Mouse (Mus musculus) CH12.LX (cell line): ENCODE results near the gene Gm44973. TPM values are rescaled to one million over a fixed set of nuclear protein-coding genes. Genes with fewer than 3 reads are reported as not detected.

ENCODE experiments used
- DNase-seq: peaks from one replicate; pipeline ENCODE4 v3.0.0-alpha.2; 2013; ENCODE audit errors: extremely low read depth
- H3K27ac ChIP-seq: 2 replicates; pipeline ENCODE4 v1.5.1; 2012; ENCODE audit warnings: low read depth, mild to moderate bottlenecking, control low read depth, moderate library complexity; ENCODE audit not compliant: insufficient read depth
- H3K27me3 ChIP-seq: replicated peaks from 2 replicates; pipeline ENCODE3; 2012; ENCODE audit warnings: inconsistent platforms
- H3K36me3 ChIP-seq, 2 experiments: replicated peaks in 1 of 2; 2 replicates each; pipeline versions ENCODE3 to v1.6.1; 2012; ENCODE audit warnings: inconsistent platforms in 1 of 2, low read length in 1 of 2, mild to moderate bottlenecking in 1 of 2, mixed read lengths in 1 of 2, moderate library complexity in 1 of 2; ENCODE audit not compliant: control insufficient read depth in 1 of 2, insufficient read depth in 1 of 2
- H3K4me1 ChIP-seq, 2 experiments: 2 replicates each; pipeline ENCODE4 v1.6.1; 2012; ENCODE audit warnings: inconsistent platforms in 1 of 2, moderate library complexity in 1 of 2; ENCODE audit not compliant: insufficient read depth in 2 of 2, control insufficient read depth in 1 of 2
- H3K4me2 ChIP-seq: 2 replicates; pipeline ENCODE4 v1.6.1; 2012; ENCODE audit warnings: low read depth, mild to moderate bottlenecking, control low read depth; ENCODE audit not compliant: poor library complexity, insufficient read depth, severe bottlenecking
- H3K4me3 ChIP-seq, 3 experiments: fragments of 150-350 bp in 1 of 3; sonication (generic) in 1 of 3; replicated peaks in 1 of 3; 2 replicates each; pipeline versions ENCODE3 to v1.5.1; 2011 to 2012; ENCODE audit warnings: low read depth in 2 of 3, low read length in 2 of 3, mild to moderate bottlenecking in 2 of 3, moderate library complexity in 2 of 3, control low read depth in 1 of 3, improper control_type of control experiment in 1 of 3, inconsistent platforms in 1 of 3, mixed read lengths in 1 of 3; ENCODE audit not compliant: poor library complexity in 1 of 3
- H3K79me2 ChIP-seq: replicated peaks from 2 replicates; pipeline ENCODE4 v1.6.1; 2012; ENCODE audit warnings: mild to moderate bottlenecking, moderate library complexity; ENCODE audit not compliant: control insufficient read depth, poor library complexity, insufficient read depth, severe bottlenecking; ENCODE audit errors: extremely low read depth
- H3K9ac ChIP-seq: 2 replicates; pipeline ENCODE4 v1.6.1; 2012; ENCODE audit warnings: low read depth, mild to moderate bottlenecking, control low read depth, moderate library complexity; ENCODE audit not compliant: insufficient read depth
- H3K9me3 ChIP-seq: replicated peaks from 2 replicates; pipeline ENCODE3; 2012; ENCODE audit warnings: low read length, inconsistent platforms, mixed read lengths
- BHLHE40 ChIP-seq: IDR thresholded peaks from 2 replicates; pipeline ENCODE4 v1.6.1; 2011; ENCODE audit warnings: mild to moderate bottlenecking, low read depth, low read length, improper control_type of control experiment
- CHD1 ChIP-seq: IDR thresholded peaks from 2 replicates; pipeline ENCODE4 v1.6.1; 2012; ENCODE audit warnings: low read depth, low read length, improper control_type of control experiment, inconsistent platforms
- CTCF ChIP-seq, 2 experiments: IDR thresholded peaks in 1 of 2; conservative IDR thresholded peaks in 1 of 2; 2 replicates each; pipeline ENCODE4 v1.5.1; 2011 to 2012; ENCODE audit warnings: low read depth in 2 of 2, low read length in 2 of 2, improper control_type of control experiment in 1 of 2, inconsistent platforms in 1 of 2, mild to moderate bottlenecking in 1 of 2, moderate library complexity in 1 of 2
- IRF4 ChIP-seq: IDR thresholded peaks from 2 replicates; pipeline ENCODE4 v1.6.1; 2014; ENCODE audit warnings: low read depth, mild to moderate bottlenecking, inconsistent platforms, low read length, improper control_type of control experiment
- MAFK ChIP-seq: IDR thresholded peaks from 2 replicates; pipeline ENCODE4 v1.6.1; 2011; ENCODE audit warnings: low read length, improper control_type of control experiment; ENCODE audit not compliant: insufficient replicate concordance
- MAZ ChIP-seq: IDR thresholded peaks from 2 replicates; pipeline ENCODE4 v1.6.1; 2012; ENCODE audit warnings: low read depth, mild to moderate bottlenecking, inconsistent platforms, low read length, improper control_type of control experiment, moderate library complexity
- MYC ChIP-seq: IDR thresholded peaks from 2 replicates; pipeline ENCODE4 v1.6.1; 2011; ENCODE audit warnings: low read depth, mild to moderate bottlenecking, improper control_type of control experiment, low read length
- NELFE ChIP-seq: IDR thresholded peaks from 2 replicates; pipeline ENCODE4 v1.6.1; 2011; ENCODE audit warnings: low read depth, low read length, improper control_type of control experiment
- RAD21 ChIP-seq: IDR thresholded peaks from 2 replicates; pipeline ENCODE4 v1.6.1; 2011; ENCODE audit warnings: low read depth, mild to moderate bottlenecking, low read length, improper control_type of control experiment, moderate library complexity
- RCOR1 ChIP-seq: conservative IDR thresholded peaks from 2 replicates; pipeline ENCODE4 v1.6.1; 2012; ENCODE audit warnings: low read depth, mild to moderate bottlenecking, inconsistent platforms, low read length, improper control_type of control experiment
- SMC3 ChIP-seq: IDR thresholded peaks from 2 replicates; pipeline ENCODE4 v1.6.1; 2011; ENCODE audit warnings: low read depth, low read length, improper control_type of control experiment
- USF1 ChIP-seq: IDR thresholded peaks from 2 replicates; pipeline ENCODE4 v1.6.1; 2014; ENCODE audit warnings: low read depth, mild to moderate bottlenecking, inconsistent platforms, low read length, improper control_type of control experiment
- ZMIZ1 ChIP-seq: IDR thresholded peaks from 2 replicates; pipeline ENCODE4 v1.6.1; 2012; ENCODE audit warnings: low read depth, mild to moderate bottlenecking, inconsistent platforms, low read length, improper control_type of control experiment
- ZNF384 ChIP-seq: IDR thresholded peaks from 2 replicates; pipeline ENCODE4 v1.6.1; 2012; ENCODE audit warnings: low read depth, low read length, improper control_type of control experiment, inconsistent platforms
- dilution Hi-C: fragments of 300-500 bp; cut with MboI; formaldehyde crosslinking; loops from 2 replicates; pipeline ENCODE4 v1.14.3; 2020; ENCODE audit warnings: low sequenced_read_pairs; ENCODE audit not compliant: extremely low pct_unique_long_range_greater_than_20kb, extremely low pct_ligation_motif_present
- in situ Hi-C: fragments of 300-500 bp; cut with MboI; formaldehyde crosslinking; loops from 3 replicates; pipeline ENCODE4 v1.14.3; 2019; ENCODE audit warnings: low sequenced_read_pairs, low pct_ligation_motif_present, low pct_unique_long_range_greater_than_20kb, mixed read lengths
- polyA plus RNA-seq: library from polyadenylated mRNA; unstranded; fragments of >175 nt; gene quantifications from 2 replicates; pipeline ENCODE4 v1.2.1, GENCODE M21; 2012; ENCODE audit warnings: low read depth; ENCODE audit not compliant: insufficient read length
- total RNA-seq, 2 experiments: library from RNA; depleted of rRNA; stranded (reverse); fragments of 300-350 nt in 1 of 2; fragments of >200 nt in 1 of 2; gene quantifications; 2 replicates each; pipeline ENCODE4 v1.2.3; 2012 to 2014

Gene Gm44973
- total and polyA plus RNA-seq, 3 experiments: 1.3 to 6.3 TPM; not detected in 1

GRCm38 (mm10) chr7:5038940-5039339, 23.6 kb downstream of the Gm44973 start:
- Histone ChIP-seq H3K4me3 (peak overlapping the region; percentile 57 to 90 (median 83)), H3K27ac (no peak overlapping the region), H3K4me2 (peak overlapping the region; percentile 89), H3K9ac (peak overlapping the region; percentile 96), H3K27me3 (no peaks in the 10 kb centered on the region), H3K36me3 (peaks cover 0 to 32% of the 10 kb centered on the region in 2 experiments), H3K4me1 (peaks cover 4 to 17% of the 10 kb centered on the region in 2 experiments), H3K9me3 (no peaks in the 10 kb centered on the region), H3K79me2 (0 out of 2 replicates have a peak, but pooled peaks cover 5% of the 10 kb centered on the region)
- TF ChIP-seq ZNF384 (peak; percentile 80), CHD1 (no peak)
- in situ Hi-C loops (no loop called here), dilution Hi-C loops (no loop called here)
- DNase-seq: no peak

- TF ChIP-seq MAZ (no peak), ZMIZ1 (no peak), BHLHE40 (no peak)
- Histone ChIP-seq H3K4me2 (no peak overlapping the region), H3K27me3 (no peaks in the 10 kb centered on the region), H3K27ac (no peak overlapping the region), H3K4me1 (peaks cover 12 to 17% of the 10 kb centered on the region in 2 experiments; a peak in 3 of 4 replicates), H3K36me3 (peaks cover 0 to 12% of the 10 kb centered on the region in 2 experiments), H3K4me3 (no peak overlapping the region), H3K79me2 (no peaks in the 10 kb centered on the region), H3K9ac (no peak overlapping the region), H3K9me3 (no peaks in the 10 kb centered on the region)
- dilution Hi-C loops (no loop called here), in situ Hi-C loops (no loop called here)
- no peak for DNase-seq
These were observed 29.7 kb downstream of the Gm44973 start for GRCm38 (mm10) chr7:5044981-5045380.

GRCm38 (mm10) chr7:5046112-5046511, 30.8 kb downstream of the Gm44973 start:
- in situ Hi-C loops: no loop called here
- dilution Hi-C loops: no loop called here
- peak; percentile 34 for DNase-seq
- Histone ChIP-seq H3K4me1 (peaks cover 16 to 24% of the 10 kb centered on the region in 2 experiments), H3K4me2 (no peak overlapping the region), H3K27ac (no peak overlapping the region), H3K4me3 (no peak overlapping the region), H3K27me3 (no peaks in the 10 kb centered on the region), H3K9ac (no peak overlapping the region), H3K36me3 (peaks cover 0 to 8% of the 10 kb centered on the region in 2 experiments), H3K9me3 (no peaks in the 10 kb centered on the region), H3K79me2 (no peaks in the 10 kb centered on the region)
- TF ChIP-seq BHLHE40 (peak; percentile 17; the same call in 1 of the 2 replicates), USF1 (no peak), RCOR1 (no peak), MAFK (peak; percentile 61), SMC3 (peak; percentile 27), MYC (no peak), CTCF (conservative IDR thresholded peaks at IDR 0.05 in 1 of 2, IDR thresholded peaks at IDR 0.05 in 1 of 2; ENCODE audit: low read depth in 2 of 2, low read length in 2 of 2) (peak; percentile 13 to 65; a peak in 2 of 4 replicates), NELFE (no peak), RAD21 (peak; percentile 60), IRF4 (0 out of 2 replicates have a peak, but pooled peaks have one; percentile 19)
